Mouse (Mus musculus) thymus, adult 2 months (tissue): Measurements from ENCODE around the gene Gm10972.
"Not testable (repeated sequence)": the region's sequence is repeated elsewhere in the genome, so short reads cannot be mapped to it uniquely, and the experiment has no call there.

Source experiments
- CTCF ChIP-seq: fragments of 200-500 bp; IDR thresholded peaks from 2 replicates; pipeline ENCODE4 v1.5.1; 2012; ENCODE audit warnings: mild to moderate bottlenecking, control low read depth, low read length, moderate library complexity, borderline replicate concordance; ENCODE audit not compliant: control insufficient read depth, poor library complexity, insufficient read depth; ENCODE audit errors: extremely low read depth
- POLR2A ChIP-seq: fragments of 200-500 bp; IDR thresholded peaks from 2 replicates; pipeline ENCODE4 v1.6.1; 2012; ENCODE audit warnings: mild to moderate bottlenecking, low read length, control low read depth, moderate library complexity; ENCODE audit not compliant: control insufficient read depth, poor library complexity, insufficient read depth; ENCODE audit errors: extremely low read depth

DNA sequence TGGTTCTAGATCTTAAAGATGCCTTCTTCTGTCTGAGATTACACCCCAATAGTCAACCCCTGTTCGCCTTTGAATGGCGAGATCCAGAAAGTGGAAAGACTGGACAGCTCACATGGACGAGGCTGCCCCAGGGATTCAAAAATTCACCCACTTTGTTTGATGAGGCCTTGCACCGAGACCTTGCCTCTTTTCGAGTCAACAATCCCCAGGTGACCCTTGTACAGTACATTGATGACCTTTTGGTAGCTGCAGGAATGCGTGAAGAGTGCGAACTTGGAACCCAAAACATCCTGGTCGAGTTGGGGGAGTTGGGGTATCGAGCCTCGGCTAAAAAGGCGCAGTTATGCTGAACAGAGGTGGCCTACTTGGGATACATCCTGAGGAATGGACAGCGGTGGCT is 37.1 kb downstream of the Gm10972 start:
- TF ChIP-seq CTCF, POLR2A: not testable (repeated sequence)
